ENCODE assay signal across 8 mouse cellular contexts in the genomic region with DNA sequence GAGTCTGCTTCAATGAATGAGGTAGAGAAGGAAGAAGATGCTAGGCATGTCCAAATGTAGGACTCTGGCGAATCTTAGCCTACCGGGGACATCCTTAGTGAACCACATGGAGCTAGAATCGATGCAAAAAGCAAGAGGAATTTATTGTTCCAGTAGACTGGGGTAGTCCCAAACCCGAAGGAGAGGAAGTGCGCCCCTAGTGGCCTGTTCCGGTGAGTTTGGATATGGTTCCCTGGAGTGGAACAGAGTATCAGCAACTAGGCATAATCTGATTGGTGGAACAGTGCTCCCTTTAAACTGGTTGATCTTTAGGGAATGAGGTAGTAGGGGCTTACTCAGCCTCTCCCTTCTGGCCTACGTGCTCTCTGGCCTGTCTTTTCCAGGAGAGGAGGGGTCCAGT.
DNase-seq lines count a peak whose midpoint lies in the region; ATAC-seq and TF ChIP-seq lines count a peak whose summit lies in the region.
"Had no signal": no experiment of that assay in that cellular context is flagged by ENCODE, and none has a peak within 500 bp of the region (broad histone marks: within the 10 kb centered on the region; RNA-seq: fewer than 3 reads in every experiment).

No protein-coding gene starts in this region.

- H3K9me3 ChIP-seq in intestine, postnatal 0 days (ENCODE audit: control insufficient read depth) = no peaks in the 10 kb centered on the region
- H3K9me3 ChIP-seq in intestine, embryonic 16.5 days (ENCODE audit: control insufficient read depth, low read length) = no peaks in the 10 kb centered on the region
- peaks cover 3% of the 10 kb centered on the region; the same call in 1 of the 2 replicates for H3K9me3 ChIP-seq in ES-Bruce4 (replicated peaks; ENCODE audit: control insufficient read depth, insufficient read depth, low read length, poor library complexity, severe bottlenecking)
- H3K9me3 ChIP-seq in embryonic facial prominence, embryonic 11.5 days (replicated peaks; ENCODE audit: control insufficient read depth, low read length) = no peaks in the 10 kb centered on the region
- H3K9me3 ChIP-seq: neural tube, embryonic 13.5 days had no signal

- no peak for TF ChIP-seq EP300 in ES-Bruce4 (IDR thresholded peaks at IDR 0.05; ENCODE audit: insufficient read depth, low read depth, low read length)

- H3K9ac ChIP-seq in intestine, postnatal 0 days (ENCODE audit: low read depth, low read length) = no peak overlapping the region
- no peak overlapping the region for H3K9ac ChIP-seq in intestine, embryonic 16.5 days (ENCODE audit: low read depth, low read length)
- no peak overlapping the region for H3K9ac ChIP-seq in ES-Bruce4 (ENCODE audit: low read depth, poor library complexity, severe bottlenecking)
- H3K9ac ChIP-seq in embryonic facial prominence, embryonic 11.5 days (replicated peaks; ENCODE audit: low read length) = no peak overlapping the region
- H3K9ac ChIP-seq: neural tube, embryonic 13.5 days had no signal

- no peaks in the 10 kb centered on the region for H3K27me3 ChIP-seq in intestine, postnatal 0 days (replicated peaks; ENCODE audit: control insufficient read depth, insufficient read depth, low read length)
- H3K27me3 ChIP-seq in intestine, embryonic 16.5 days (replicated peaks; ENCODE audit: control insufficient read depth, insufficient read depth, low read length) = no peaks in the 10 kb centered on the region
- no peaks in the 10 kb centered on the region for H3K27me3 ChIP-seq in ES-Bruce4 (ENCODE audit: control insufficient read depth, insufficient read depth, low read length, poor library complexity, severe bottlenecking)
- no peaks in the 10 kb centered on the region for H3K27me3 ChIP-seq in embryonic facial prominence, embryonic 11.5 days (ENCODE audit: control insufficient read depth, insufficient read depth, low read length)
- H3K27me3 ChIP-seq: neural tube, embryonic 13.5 days had no signal

- no peak for TF ChIP-seq POLR2A in ES-Bruce4 (IDR thresholded peaks at IDR 0.05; ENCODE audit: insufficient read depth, low read length)

- H3K4me2 ChIP-seq in intestine, postnatal 0 days (replicated peaks; ENCODE audit: low read depth) = no peak overlapping the region
- no peak overlapping the region for H3K4me2 ChIP-seq in intestine, embryonic 16.5 days (ENCODE audit: low read depth, low read length)
- no peak overlapping the region for H3K4me2 ChIP-seq in embryonic facial prominence, embryonic 11.5 days (ENCODE audit: low read depth, low read length)
- H3K4me2 ChIP-seq: neural tube, embryonic 13.5 days had no signal

- WGBS in intestine, postnatal 0 days = 82% methylated on average over 7 of the region's 7 CpGs
- 76% methylated on average over 7 of the region's 7 CpGs for WGBS in intestine, embryonic 16.5 days
- WGBS in embryonic facial prominence, embryonic 11.5 days = 78% methylated on average over 7 of the region's 7 CpGs

- no peaks in the 10 kb centered on the region; the same call in 1 of the 2 replicates for H3K4me1 ChIP-seq in intestine, postnatal 0 days (replicated peaks; ENCODE audit: control insufficient read depth, insufficient read depth, low read length)
- no peaks in the 10 kb centered on the region for H3K4me1 ChIP-seq in intestine, embryonic 16.5 days (ENCODE audit: control insufficient read depth, insufficient read depth, low read length)
- H3K4me1 ChIP-seq in ES-Bruce4 (ENCODE audit: control insufficient read depth, insufficient read depth, low read length) = no peaks in the 10 kb centered on the region
- H3K4me1 ChIP-seq in embryonic facial prominence, embryonic 11.5 days (ENCODE audit: control insufficient read depth, insufficient read depth, low read length) = no peaks in the 10 kb centered on the region
- H3K4me1 ChIP-seq: neural tube, embryonic 13.5 days had no signal

- no peak for ATAC-seq in intestine, postnatal 0 days
- no peak for ATAC-seq in intestine, embryonic 16.5 days
- ATAC-seq in embryonic facial prominence, embryonic 11.5 days (replicated peaks; ENCODE audit: insufficient number of reproducible peaks, low FRiP score, low TSS enrichment, low read depth) = no peak

- no peaks in the 10 kb centered on the region for H3K36me3 ChIP-seq in intestine, postnatal 0 days (ENCODE audit: control insufficient read depth, insufficient read depth)
- H3K36me3 ChIP-seq in intestine, embryonic 16.5 days (ENCODE audit: control insufficient read depth, insufficient read depth, low read length) = no peaks in the 10 kb centered on the region
- H3K36me3 ChIP-seq in ES-Bruce4 (ENCODE audit: control insufficient read depth, insufficient read depth, low read length, poor library complexity, severe bottlenecking) = no peaks in the 10 kb centered on the region
- H3K36me3 ChIP-seq in embryonic facial prominence, embryonic 11.5 days (replicated peaks; ENCODE audit: control insufficient read depth, insufficient read depth, low read depth, low read length) = no peaks in the 10 kb centered on the region
- H3K36me3 ChIP-seq: neural tube, embryonic 13.5 days had no signal

- TF ChIP-seq CTCF in intestine, postnatal 0 days (IDR thresholded peaks at IDR 0.05; ENCODE audit: low read depth) = peak; percentile 56
- TF ChIP-seq CTCF in ES-Bruce4 (IDR thresholded peaks at IDR 0.05; ENCODE audit: low read depth, low read length) = peak; percentile 38

- H3K27ac ChIP-seq in intestine, postnatal 0 days (ENCODE audit: low read depth, low read length) = no peak overlapping the region
- H3K27ac ChIP-seq in intestine, embryonic 16.5 days (ENCODE audit: low read length) = no peak overlapping the region
- H3K27ac ChIP-seq in ES-Bruce4 (ENCODE audit: insufficient read depth, low read length) = no peak overlapping the region
- no peak overlapping the region for H3K27ac ChIP-seq in embryonic facial prominence, embryonic 11.5 days (replicated peaks; ENCODE audit: low read depth, low read length)
- H3K27ac ChIP-seq: neural tube, embryonic 13.5 days had no signal

- H3K4me3 ChIP-seq in intestine, postnatal 0 days (ENCODE audit: low read depth, low read length) = no peak overlapping the region
- no peak overlapping the region for H3K4me3 ChIP-seq in intestine, embryonic 16.5 days (ENCODE audit: low read length)
- no peak overlapping the region for H3K4me3 ChIP-seq in ES-Bruce4 (ENCODE audit: low read depth, low read length)
- no peak overlapping the region for H3K4me3 ChIP-seq in embryonic facial prominence, embryonic 11.5 days (ENCODE audit: low read depth, low read length)
- H3K4me3 ChIP-seq: neural tube, embryonic 13.5 days had no signal

- DNase-seq in B cell, adult 2 months = peak; percentile 21 to 30
- peak; percentile 61 for DNase-seq in embryonic facial prominence, embryonic 11.5 days (ENCODE audit: low spot score)
- peak; percentile 27 for DNase-seq in testis, postnatal 14 days (ENCODE audit: low spot score)
- DNase-seq in layer of hippocampus, adult 9-10 months (ENCODE audit: low spot score) = no peak
